Mouse (Mus musculus) left cerebral cortex, postnatal 4 days (tissue): ENCODE data around the gene Sinhcaf. TPM values are rescaled to one million over a fixed set of nuclear protein-coding genes. Genes with fewer than 3 reads are reported as not detected.
"Not testable (repeated sequence)": the region's sequence is repeated elsewhere in the genome, so short reads cannot be mapped to it uniquely, and the experiment has no call there.

Experiments used
- DNase-seq: peaks from one replicate; pipeline ENCODE4 v3.0.0-alpha.2; 2022
- intact Hi-C: fragments of 180-260 bp; cut with DNase I; formaldehyde crosslinking; loops from one replicate; pipeline ENCODE4 v1.15.1; 2025
- total RNA-seq, 2 experiments: library from RNA; stranded (reverse); gene quantifications; 2 replicates each; pipeline ENCODE4 v1.2.3; 2021

Gene Sinhcaf
- total RNA-seq = 1 to 10 TPM; 8.2 to 9.6 TPM

GRCm38 (mm10) chr6:148946409-148946742, at the start of gene Sinhcaf:
Gene Sinhcaf (minus strand): TSS chr6:148946467.
- intact Hi-C loops = no loop called here
- peak; percentile 99 for DNase-seq

GRCm38 (mm10) chr6:148994327-148994999, 48.2 kb upstream of the Sinhcaf start:
- intact Hi-C loops = no loop called here
- DNase-seq = no peak

- intact Hi-C loops = no loop called here
- no peak for DNase-seq
Measured at GRCm38 (mm10) chr6:148993117-148994077, 47.1 kb upstream of the Sinhcaf start.

- intact Hi-C loops = no loop called here
- DNase-seq = no peak
Measured at GRCm38 (mm10) chr6:148992373-148993116, 46.3 kb upstream of the Sinhcaf start.

GRCm38 (mm10) chr6:148991660-148992372, 45.5 kb upstream of the Sinhcaf start:
- no peak for DNase-seq
- intact Hi-C loops = no loop called here

- intact Hi-C loops, DNase-seq: not testable (repeated sequence)
Measured at GRCm38 (mm10) chr6:148989792-148990491, 43.7 kb upstream of the Sinhcaf start.

- DNase-seq = no peak
- intact Hi-C loops = no loop called here
Measured at GRCm38 (mm10) chr6:148986003-148986402, 39.7 kb upstream of the Sinhcaf start.

- no peak for DNase-seq
- intact Hi-C loops = no loop called here
Measured at GRCm38 (mm10) chr6:148980495-148980894, 34.2 kb upstream of the Sinhcaf start.

GRCm38 (mm10) chr6:148975096-148975495, 28.8 kb upstream of the Sinhcaf start:
- no peak for DNase-seq
- intact Hi-C loops = no loop called here

- intact Hi-C loops = no loop called here
- DNase-seq = no peak
Measured at GRCm38 (mm10) chr6:148972891-148973290, 26.6 kb upstream of the Sinhcaf start.

- intact Hi-C loops = no loop called here
- no peak for DNase-seq
Measured at GRCm38 (mm10) chr6:148972059-148972848, 26.0 kb upstream of the Sinhcaf start.

- no peak for DNase-seq
- intact Hi-C loops = no loop called here
Measured at GRCm38 (mm10) chr6:148971385-148971940, 25.2 kb upstream of the Sinhcaf start.

- no peak for DNase-seq
- intact Hi-C loops = no loop called here
Measured at GRCm38 (mm10) chr6:148961285-148961684, 15.0 kb upstream of the Sinhcaf start.

- no peak for DNase-seq
- intact Hi-C loops = no loop called here
Measured at GRCm38 (mm10) chr6:148959540-148960238, 13.4 kb upstream of the Sinhcaf start.

GRCm38 (mm10) chr6:148958712-148959111, 12.4 kb upstream of the Sinhcaf start:
- intact Hi-C loops = no loop called here
- DNase-seq = no peak

GRCm38 (mm10) chr6:148957046-148957445, 10.8 kb upstream of the Sinhcaf start:
- no peak for DNase-seq
- intact Hi-C loops = no loop called here

GRCm38 (mm10) chr6:148955641-148956420, 9.6 kb upstream of the Sinhcaf start:
- DNase-seq = no peak
- intact Hi-C loops = no loop called here
